Mouse (Mus musculus): Measurements from ENCODE around the gene Gm28434. TPM values are rescaled to one million over a fixed set of nuclear protein-coding genes. Genes with fewer than 3 reads are reported as not detected.

Gene Gm28434
- total RNA-seq (2022): not detected

GRCm38 (mm10) chr5:87969201-87969600 is at the start of gene Gm28434, which contains the start of gene 2310003L06Rik:
TSS of gene Gm28434 (plus strand) at chr5:87969517.
TSS of gene 2310003L06Rik (plus strand) at chr5:87969459.
- DNase-seq (ENCODE audit: low spot score): no peak

- DNase-seq (ENCODE audit: low spot score): no peak
Measured at GRCm38 (mm10) chr5:87925372-87925771, 43.9 kb upstream of the Gm28434 start, which contains the start of gene Csn3. TSS of gene Csn3 (plus strand) at chr5:87925579.

- DNase-seq (ENCODE audit: low spot score): no peak
Measured at GRCm38 (mm10) chr5:87931603-87932002, 37.7 kb upstream of the Gm28434 start.

GRCm38 (mm10) chr5:87940752-87941151 is 28.6 kb upstream of the Gm28434 start:
- no peak for DNase-seq (ENCODE audit: low spot score)

GRCm38 (mm10) chr5:87942515-87942914 is 26.8 kb upstream of the Gm28434 start:
- DNase-seq (ENCODE audit: low spot score): no peak

- no peak for DNase-seq (ENCODE audit: low spot score)
Measured at GRCm38 (mm10) chr5:87951836-87952235, 17.5 kb upstream of the Gm28434 start.

- no peak for DNase-seq (ENCODE audit: low spot score)
Measured at GRCm38 (mm10) chr5:87979139-87979538, 9.8 kb downstream of the Gm28434 start, which contains the start of gene Cabs1. TSS of gene Cabs1 (plus strand) at chr5:87979439.

- DNase-seq (ENCODE audit: low spot score): no peak
Measured at GRCm38 (mm10) chr5:87982468-87983214, 13.3 kb downstream of the Gm28434 start.

GRCm38 (mm10) chr5:88002249-88002648 is 32.9 kb downstream of the Gm28434 start, which contains the start of gene Smr3a:
TSS of gene Smr3a (plus strand) at chr5:88002549.
- DNase-seq (ENCODE audit: low spot score): no peak

- no peak for DNase-seq (ENCODE audit: low spot score)
Measured at GRCm38 (mm10) chr5:88005241-88005640, 35.9 kb downstream of the Gm28434 start.

Other genes with a start within 250 kb of the Gm28434 start
- gene Csn1s2a, start 194.9 kb upstream of the Gm28434 start, total RNA-seq (2022): not detected
- gene Csn1s2b, start 161.4 kb upstream of the Gm28434 start, total RNA-seq (2022): not detected
- gene Prr27, start 143.8 kb upstream of the Gm28434 start, total RNA-seq (2022): not detected
- gene Odam, start 84.5 kb upstream of the Gm28434 start, total RNA-seq (2022): not detected
- gene Csn3, start 43.9 kb upstream of the Gm28434 start, total RNA-seq (2022): not detected
- gene 2310003L06Rik, start 58 bp upstream of the Gm28434 start, total RNA-seq (2022): not detected
- not detected for gene Cabs1, start 9.9 kb downstream of the Gm28434 start, total RNA-seq (2022)
- gene Smr3a, start 33.0 kb downstream of the Gm28434 start, total RNA-seq (2022): not detected
- not detected for gene Smr2, start 117.0 kb downstream of the Gm28434 start, total RNA-seq (2022)
- not detected for gene Gm11116, start 142.0 kb downstream of the Gm28434 start, total RNA-seq (2022)
- gene Gm11115, start 184.6 kb downstream of the Gm28434 start, total RNA-seq (2022): not detected

Measured in heart, adult 8-10 months (tissue).